Mouse (Mus musculus) CH12.LX (cell line): ENCODE data around the gene Mllt11. TPM values are rescaled to one million over a fixed set of nuclear protein-coding genes. Genes with fewer than 3 reads are reported as not detected.

ENCODE experiments used
- DNase-seq: peaks from one replicate; pipeline ENCODE4 v3.0.0-alpha.2; 2013; ENCODE audit errors: extremely low read depth
- H3K27ac ChIP-seq: 2 replicates; pipeline ENCODE4 v1.5.1; 2012; ENCODE audit warnings: low read depth, mild to moderate bottlenecking, control low read depth, moderate library complexity; ENCODE audit not compliant: insufficient read depth
- H3K27me3 ChIP-seq: replicated peaks from 2 replicates; pipeline ENCODE3; 2012; ENCODE audit warnings: inconsistent platforms
- H3K36me3 ChIP-seq, 2 experiments: replicated peaks in 1 of 2; 2 replicates each; pipeline versions ENCODE3 to v1.6.1; 2012; ENCODE audit warnings: inconsistent platforms in 1 of 2, low read length in 1 of 2, mild to moderate bottlenecking in 1 of 2, mixed read lengths in 1 of 2, moderate library complexity in 1 of 2; ENCODE audit not compliant: control insufficient read depth in 1 of 2, insufficient read depth in 1 of 2
- H3K4me1 ChIP-seq, 2 experiments: 2 replicates each; pipeline ENCODE4 v1.6.1; 2012; ENCODE audit warnings: inconsistent platforms in 1 of 2, moderate library complexity in 1 of 2; ENCODE audit not compliant: insufficient read depth in 2 of 2, control insufficient read depth in 1 of 2
- H3K4me2 ChIP-seq: 2 replicates; pipeline ENCODE4 v1.6.1; 2012; ENCODE audit warnings: low read depth, mild to moderate bottlenecking, control low read depth; ENCODE audit not compliant: poor library complexity, insufficient read depth, severe bottlenecking
- H3K4me3 ChIP-seq, 3 experiments: fragments of 150-350 bp in 1 of 3; sonication (generic) in 1 of 3; replicated peaks in 1 of 3; 2 replicates each; pipeline versions ENCODE3 to v1.5.1; 2011 to 2012; ENCODE audit warnings: low read depth in 2 of 3, low read length in 2 of 3, mild to moderate bottlenecking in 2 of 3, moderate library complexity in 2 of 3, control low read depth in 1 of 3, improper control_type of control experiment in 1 of 3, inconsistent platforms in 1 of 3, mixed read lengths in 1 of 3; ENCODE audit not compliant: poor library complexity in 1 of 3
- H3K79me2 ChIP-seq: replicated peaks from 2 replicates; pipeline ENCODE4 v1.6.1; 2012; ENCODE audit warnings: mild to moderate bottlenecking, moderate library complexity; ENCODE audit not compliant: control insufficient read depth, poor library complexity, insufficient read depth, severe bottlenecking; ENCODE audit errors: extremely low read depth
- H3K9ac ChIP-seq: 2 replicates; pipeline ENCODE4 v1.6.1; 2012; ENCODE audit warnings: low read depth, mild to moderate bottlenecking, control low read depth, moderate library complexity; ENCODE audit not compliant: insufficient read depth
- H3K9me3 ChIP-seq: replicated peaks from 2 replicates; pipeline ENCODE3; 2012; ENCODE audit warnings: low read length, inconsistent platforms, mixed read lengths
- BHLHE40 ChIP-seq: IDR thresholded peaks from 2 replicates; pipeline ENCODE4 v1.6.1; 2011; ENCODE audit warnings: mild to moderate bottlenecking, low read depth, low read length, improper control_type of control experiment
- CHD2 ChIP-seq: IDR thresholded peaks from 2 replicates; pipeline ENCODE4 v1.6.1; 2011; ENCODE audit warnings: low read length, improper control_type of control experiment
- E2F4 ChIP-seq: IDR thresholded peaks from 2 replicates; pipeline ENCODE4 v1.6.1; 2011; ENCODE audit warnings: low read depth, low read length, improper control_type of control experiment; ENCODE audit not compliant: insufficient replicate concordance
- KAT2A ChIP-seq: IDR thresholded peaks from 2 replicates; pipeline ENCODE4 v1.6.1; 2012; ENCODE audit warnings: low read length, improper control_type of control experiment, inconsistent platforms; ENCODE audit not compliant: insufficient replicate concordance
- MAFK ChIP-seq: IDR thresholded peaks from 2 replicates; pipeline ENCODE4 v1.6.1; 2011; ENCODE audit warnings: low read length, improper control_type of control experiment; ENCODE audit not compliant: insufficient replicate concordance
- MAX ChIP-seq: IDR thresholded peaks from 2 replicates; pipeline ENCODE4 v1.6.1; 2011; ENCODE audit warnings: low read length, improper control_type of control experiment
- MAZ ChIP-seq: IDR thresholded peaks from 2 replicates; pipeline ENCODE4 v1.6.1; 2012; ENCODE audit warnings: low read depth, mild to moderate bottlenecking, inconsistent platforms, low read length, improper control_type of control experiment, moderate library complexity
- MEF2A ChIP-seq: IDR thresholded peaks from 2 replicates; pipeline ENCODE4 v1.6.1; 2014; ENCODE audit warnings: low read depth, mild to moderate bottlenecking, inconsistent platforms, low read length, improper control_type of control experiment, borderline replicate concordance
- MXI1 ChIP-seq: IDR thresholded peaks from 2 replicates; pipeline ENCODE4 v1.6.1; 2011; ENCODE audit warnings: mild to moderate bottlenecking, low read depth, low read length, improper control_type of control experiment
- MYC ChIP-seq: IDR thresholded peaks from 2 replicates; pipeline ENCODE4 v1.6.1; 2011; ENCODE audit warnings: low read depth, mild to moderate bottlenecking, improper control_type of control experiment, low read length
- NELFE ChIP-seq: IDR thresholded peaks from 2 replicates; pipeline ENCODE4 v1.6.1; 2011; ENCODE audit warnings: low read depth, low read length, improper control_type of control experiment
- NRF1 ChIP-seq: IDR thresholded peaks from 2 replicates; pipeline ENCODE4 v1.6.1; 2014; ENCODE audit warnings: low read depth, mild to moderate bottlenecking, inconsistent platforms, low read length, improper control_type of control experiment, moderate library complexity
- POLR2A ChIP-seq: IDR thresholded peaks from 2 replicates; pipeline ENCODE4 v1.6.1; 2011; ENCODE audit warnings: low read depth, mild to moderate bottlenecking, improper control_type of control experiment, low read length
- POLR2AphosphoS2 ChIP-seq: IDR thresholded peaks from 2 replicates; pipeline ENCODE4 v1.6.1; 2011; ENCODE audit warnings: low read depth, low read length, improper control_type of control experiment
- RAD21 ChIP-seq: IDR thresholded peaks from 2 replicates; pipeline ENCODE4 v1.6.1; 2011; ENCODE audit warnings: low read depth, mild to moderate bottlenecking, low read length, improper control_type of control experiment, moderate library complexity
- SIN3A ChIP-seq: IDR thresholded peaks from 2 replicates; pipeline ENCODE4 v1.6.1; 2012; ENCODE audit warnings: low read length, improper control_type of control experiment, inconsistent platforms
- TBP ChIP-seq: conservative IDR thresholded peaks from 2 replicates; pipeline ENCODE4 v1.6.1; 2011; ENCODE audit warnings: low read depth, low read length, improper control_type of control experiment
- UBTF ChIP-seq: IDR thresholded peaks from 2 replicates; pipeline ENCODE4 v1.6.1; 2012; ENCODE audit warnings: low read depth, mild to moderate bottlenecking, inconsistent platforms, low read length, improper control_type of control experiment, moderate library complexity
- ZKSCAN1 ChIP-seq: IDR thresholded peaks from 2 replicates; pipeline ENCODE4 v1.6.1; 2012; ENCODE audit warnings: low read depth, inconsistent platforms, low read length, improper control_type of control experiment, borderline replicate concordance
- dilution Hi-C: fragments of 300-500 bp; cut with MboI; formaldehyde crosslinking; loops from 2 replicates; pipeline ENCODE4 v1.14.3; 2020; ENCODE audit warnings: low sequenced_read_pairs; ENCODE audit not compliant: extremely low pct_unique_long_range_greater_than_20kb, extremely low pct_ligation_motif_present
- in situ Hi-C: fragments of 300-500 bp; cut with MboI; formaldehyde crosslinking; loops from 3 replicates; pipeline ENCODE4 v1.14.3; 2019; ENCODE audit warnings: low sequenced_read_pairs, low pct_ligation_motif_present, low pct_unique_long_range_greater_than_20kb, mixed read lengths
- polyA plus RNA-seq: library from polyadenylated mRNA; unstranded; fragments of >175 nt; gene quantifications from 2 replicates; pipeline ENCODE4 v1.2.1, GENCODE M21; 2012; ENCODE audit warnings: low read depth; ENCODE audit not compliant: insufficient read length
- total RNA-seq, 2 experiments: library from RNA; depleted of rRNA; stranded (reverse); fragments of 300-350 nt in 1 of 2; fragments of >200 nt in 1 of 2; gene quantifications; 2 replicates each; pipeline ENCODE4 v1.2.3; 2012 to 2014

Mllt11 gene
- total and polyA plus RNA-seq, 3 experiments = 10.0 to 23.9 (median 10.0) TPM

DNA sequence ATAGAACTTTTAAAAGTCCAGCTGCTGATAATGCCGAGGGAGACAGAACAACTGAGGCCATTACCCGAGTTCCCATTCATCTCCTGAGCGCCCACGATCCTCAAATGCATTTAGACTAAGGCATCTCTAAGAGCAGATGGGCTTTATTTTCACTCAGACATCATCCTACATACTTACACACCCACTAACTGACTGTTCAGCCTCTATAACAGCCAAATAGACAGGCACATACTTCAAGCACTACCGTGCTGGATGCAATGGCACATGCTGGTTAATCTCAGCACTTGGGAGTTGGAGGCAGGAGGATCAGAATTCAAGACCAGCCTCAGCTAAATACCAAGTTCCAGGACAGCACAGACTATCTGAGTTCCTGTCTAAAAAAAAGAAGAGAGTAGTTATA is 37.8 kb upstream of the Mllt11 start:
- Histone ChIP-seq H3K79me2 (no peaks in the 10 kb centered on the region), H3K4me1 (no peaks in the 10 kb centered on the region; a peak in 1 of 4 replicates), H3K9ac (no peak overlapping the region)

DNA sequence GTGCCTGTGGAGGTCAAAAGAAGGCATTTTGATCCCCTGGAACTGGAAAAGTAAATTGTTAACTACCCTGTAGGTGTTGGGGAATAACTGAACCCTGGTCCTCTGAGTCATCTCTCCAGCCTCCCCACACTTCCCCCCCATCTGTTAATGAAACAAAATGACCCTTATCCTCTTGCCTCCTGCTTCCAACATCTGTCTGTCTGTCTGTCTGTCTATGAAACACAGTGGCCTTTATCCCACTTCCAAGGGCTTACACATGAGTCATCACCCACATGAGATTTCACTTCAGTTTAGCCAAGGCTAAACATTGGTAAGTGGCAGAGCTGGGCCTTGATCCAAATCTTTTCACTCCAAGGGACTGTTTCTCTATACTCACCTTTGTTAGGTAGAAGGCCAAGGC is 35.9 kb upstream of the Mllt11 start:
- H3K4me3 ChIP-seq = no peak overlapping the region
- H3K27ac ChIP-seq = no peak overlapping the region
- dilution Hi-C loops (no loop called here), in situ Hi-C loops (loop anchor here (5.0 kb wide), 1 partner anchor 136 kb away; the partner anchor contains the start of genes Lysmd1 and Scnm1)
- no peaks in the 10 kb centered on the region for H3K27me3 ChIP-seq
- no peaks in the 10 kb centered on the region for H3K79me2 ChIP-seq
- peaks cover 8 to 58% of the 10 kb centered on the region in 2 experiments for H3K36me3 ChIP-seq
- H3K4me1 ChIP-seq = peaks cover 0 to 4% of the 10 kb centered on the region in 2 experiments; a peak in 1 of 4 replicates
- H3K4me2 ChIP-seq = no peak overlapping the region
- no peak for DNase-seq
- no peak for TF ChIP-seq MAX
- TF ChIP-seq MXI1 = no peak
- H3K9me3 ChIP-seq = peaks cover 2% of the 10 kb centered on the region
- H3K9ac ChIP-seq = no peak overlapping the region

More for the DNA sequence above, 37.8 kb upstream of the Mllt11 start:
- TF ChIP-seq UBTF (no peak), NRF1 (no peak), E2F4 (no peak), KAT2A (no peak), MAZ (no peak), CHD2 (no peak), SIN3A (no peak), MEF2A (no peak), RAD21 (no peak), ZKSCAN1 (no peak), TBP (no peak), MAFK (no peak), MXI1 (no peak), NELFE (no peak), MYC (no peak), BHLHE40 (no peak), POLR2AphosphoS2 (no peak), POLR2A (no peak)
- TF ChIP-seq, all 38 proteins: peak for 0
- Histone ChIP-seq H3K36me3 (peaks cover 8 to 53% of the 10 kb centered on the region in 2 experiments), H3K4me3 (no peak overlapping the region), H3K4me2 (no peak overlapping the region), H3K27ac (no peak overlapping the region), H3K9me3 (peaks cover 2% of the 10 kb centered on the region), H3K27me3 (no peaks in the 10 kb centered on the region)
- DNase-seq = no peak
- in situ Hi-C loops (loop anchor here (5.0 kb wide), 1 partner anchor 137 kb away; the partner anchor contains the start of genes Lysmd1 and Scnm1), dilution Hi-C loops (no loop called here)
